Mouse (Mus musculus): Measurements from ENCODE around the gene Poldip3. TPM values are rescaled to one million over a fixed set of nuclear protein-coding genes. Genes with fewer than 3 reads are reported as not detected.

The Poldip3 gene
- 60.1 and 61.5 TPM in 2 replicates for polyA plus RNA-seq (2015; fragmentation: Nextera tagmentation; extraction: Ambion mirVana)

DNA sequence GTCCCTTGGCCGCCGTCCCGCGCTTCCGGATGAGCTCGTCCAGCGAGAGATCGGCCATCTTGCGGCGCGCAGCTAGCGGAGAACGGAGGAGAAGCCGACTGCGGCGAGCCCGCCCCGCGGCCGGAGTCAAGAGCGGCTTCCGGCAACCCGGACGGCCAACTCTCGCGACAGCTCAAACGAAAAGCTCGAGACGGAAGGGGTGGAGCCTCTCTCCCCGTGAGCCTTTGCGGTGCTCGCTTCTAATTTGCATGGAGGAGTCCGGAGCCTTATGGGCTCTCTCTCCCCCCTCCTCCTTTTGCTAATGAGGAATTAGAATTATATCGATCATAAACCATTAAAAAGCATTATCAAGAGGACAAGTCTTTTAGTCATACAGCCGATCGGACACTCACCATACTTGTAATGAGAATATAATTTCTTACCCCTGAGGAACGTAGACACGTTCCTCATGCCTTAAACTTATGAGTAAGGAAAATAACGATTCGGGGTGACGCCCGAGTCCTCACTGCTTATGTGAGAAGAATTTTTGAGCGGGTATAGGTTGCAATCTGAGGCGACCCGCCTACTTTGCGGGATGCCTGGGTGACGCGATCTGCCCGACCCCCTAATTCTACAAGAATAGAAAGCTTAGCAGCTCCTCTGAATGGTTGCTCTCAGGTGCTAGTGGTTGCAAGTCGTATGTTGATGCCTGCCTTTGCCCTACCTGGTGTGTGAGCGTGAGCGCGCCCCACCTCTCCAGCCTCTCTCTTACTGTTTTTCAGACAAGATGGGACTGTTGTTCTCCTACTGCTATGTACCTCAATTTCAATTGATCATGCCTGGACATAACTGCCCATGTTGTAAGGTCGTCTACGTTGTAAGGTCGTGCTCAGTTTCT is at the start of gene Poldip3:
TSS of gene Poldip3 (minus strand) at position 189 of the 877 bp plus-strand sequence.

DNA sequence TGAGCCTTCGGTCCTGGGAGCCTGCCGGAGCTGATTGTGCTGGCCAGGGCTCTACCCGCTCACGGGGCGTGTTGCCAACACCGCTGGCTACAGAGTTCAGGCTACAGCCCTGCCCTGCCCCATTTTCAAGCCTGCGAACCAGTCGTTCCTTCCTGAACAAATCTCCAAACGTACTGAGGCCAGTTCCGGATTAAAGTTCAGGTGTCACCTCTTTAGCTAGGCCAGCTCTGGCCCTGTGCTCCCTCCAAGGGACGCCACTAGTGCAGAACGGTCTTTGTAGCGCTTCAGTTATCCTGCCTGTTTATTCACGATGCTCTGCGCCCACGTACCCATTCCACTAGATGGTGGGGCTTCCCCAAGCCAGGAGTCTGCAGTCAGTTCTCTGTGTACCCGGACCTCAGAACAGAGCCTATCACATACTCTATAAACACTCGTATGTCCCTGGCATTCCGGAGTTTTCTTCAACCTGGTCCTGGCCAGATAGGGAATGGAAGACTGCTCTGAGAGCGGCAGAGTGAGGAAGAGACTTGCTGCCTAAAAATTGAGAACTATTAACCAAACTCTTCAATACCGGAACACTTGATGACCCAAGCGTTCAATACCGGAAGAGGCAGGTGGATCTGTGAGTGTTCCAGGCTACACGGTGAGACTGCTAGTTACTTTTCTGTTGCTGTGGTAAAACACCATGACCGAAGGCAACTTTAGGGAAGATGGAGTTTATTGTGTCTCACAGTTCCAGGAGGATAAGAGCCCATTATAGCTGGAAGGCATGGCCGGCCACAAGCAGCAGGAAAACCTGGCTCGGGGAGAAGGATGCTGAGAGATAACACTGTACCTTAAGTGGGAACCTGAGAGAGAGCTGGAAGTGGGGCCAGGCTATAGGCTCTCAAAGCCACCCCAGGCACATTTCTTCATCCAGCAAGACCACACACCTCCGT is 23.6 kb upstream of the Poldip3 start, which contains the start of gene Cyb5r3:
TSS of gene Cyb5r3 (minus strand) at position 101 of the 938 bp plus-strand sequence.

DNA sequence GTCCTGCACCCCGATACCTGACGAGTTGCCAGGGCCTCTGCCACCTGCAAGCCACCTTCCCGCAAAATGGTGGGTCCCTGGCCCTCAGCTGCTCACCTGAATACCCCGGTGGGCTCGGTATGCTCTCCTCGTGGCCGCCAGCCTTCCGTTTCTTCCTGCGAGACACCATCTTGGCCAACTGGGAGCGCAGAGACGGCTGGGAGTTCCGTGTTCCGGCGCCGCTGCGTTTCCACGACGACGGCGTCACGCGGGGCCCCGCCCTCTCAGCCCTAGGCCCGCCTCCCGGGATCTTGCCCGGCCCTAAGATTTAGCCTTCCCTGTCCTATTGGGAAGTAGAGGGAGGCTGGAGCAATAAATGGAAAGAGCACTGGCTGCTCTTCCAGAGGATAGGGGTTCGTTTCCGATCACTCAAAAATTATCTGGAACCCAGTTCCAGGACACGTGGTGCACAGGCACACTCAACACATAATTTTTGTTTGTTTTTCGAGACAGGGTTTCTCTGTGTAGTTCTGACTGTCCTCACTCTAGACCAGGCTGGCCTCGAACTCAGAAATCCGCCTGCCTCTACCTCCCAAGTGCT is 26.5 kb downstream of the Poldip3 start, which contains the start of gene Rrp7a:
TSS of gene Rrp7a (minus strand) at position 236 of the 580 bp plus-strand sequence.

DNA sequence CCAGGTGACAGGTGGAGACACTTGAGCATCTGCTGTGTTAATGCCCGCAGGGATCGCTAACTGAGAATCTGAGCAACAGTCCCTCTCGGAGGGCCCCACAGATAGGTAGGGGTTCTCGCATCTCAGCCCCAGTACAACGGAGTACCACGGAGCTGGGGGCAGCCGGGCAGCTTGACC is 59.9 kb downstream of the Poldip3 start, which contains the start of gene Serhl:
TSS of gene Serhl (plus strand) at position 78 of the 177 bp plus-strand sequence.

Other genes starting within 250 kb of the Poldip3 start
- 4.4 and 4.9 TPM in 2 replicates for gene Tcf20, start 161.5 kb downstream of the Poldip3 start, polyA plus RNA-seq (2015; fragmentation: Nextera tagmentation; extraction: Ambion mirVana)
- gene Nfam1, start 116.1 kb downstream of the Poldip3 start, polyA plus RNA-seq (2015; fragmentation: Nextera tagmentation; extraction: Ambion mirVana): 2.4 and 9.2 TPM in 2 replicates
- 47.1 and 51.8 TPM in 2 replicates for gene Serhl, start 59.9 kb downstream of the Poldip3 start, polyA plus RNA-seq (2015; fragmentation: Nextera tagmentation; extraction: Ambion mirVana)
- 36.8 and 47.8 TPM in 2 replicates for gene Rrp7a, start 26.6 kb downstream of the Poldip3 start, polyA plus RNA-seq (2015; fragmentation: Nextera tagmentation; extraction: Ambion mirVana)
- gene Cyb5r3, start 23.2 kb upstream of the Poldip3 start, polyA plus RNA-seq (2015; fragmentation: Nextera tagmentation; extraction: Ambion mirVana): 212 and 225 TPM in 2 replicates
- gene A4galt, start 102.4 kb upstream of the Poldip3 start, polyA plus RNA-seq (2015; fragmentation: Nextera tagmentation; extraction: Ambion mirVana): 35.2 and 35.9 TPM in 2 replicates
- 54.4 and 63.4 TPM in 2 replicates for gene Arfgap3, start 200.9 kb upstream of the Poldip3 start, polyA plus RNA-seq (2015; fragmentation: Nextera tagmentation; extraction: Ambion mirVana)

All from urinary bladder, postnatal 0 days (tissue).